Mouse (Mus musculus) MN1 (cell line): Measurements from ENCODE around the gene Sccpdh.
"Not testable (repeated sequence)": the region's sequence is repeated elsewhere in the genome, so short reads cannot be mapped to it uniquely, and the experiment has no call there.

ENCODE experiments used
- DNase-seq: peaks from one replicate; pipeline ENCODE4 v3.0.0-alpha.2; 2016; ENCODE audit warnings: low spot score

Gene Sccpdh

GRCm38 (mm10) chr1:179668013-179668805 lies at the start of gene Sccpdh:
TSS of gene Sccpdh (plus strand) at chr1:179668210.
- DNase-seq = peak; percentile 92

GRCm38 (mm10) chr1:179622665-179623064 lies 45.3 kb upstream of the Sccpdh start:
- DNase-seq = no peak

- DNase-seq = no peak
Observed at GRCm38 (mm10) chr1:179623657-179624056, 44.4 kb upstream of the Sccpdh start.

GRCm38 (mm10) chr1:179624354-179624753 lies 43.7 kb upstream of the Sccpdh start:
- peak; percentile 64 for DNase-seq

- no peak for DNase-seq
Observed at GRCm38 (mm10) chr1:179627855-179628254, 40.2 kb upstream of the Sccpdh start.

GRCm38 (mm10) chr1:179628438-179629106 lies 39.4 kb upstream of the Sccpdh start:
- no peak for DNase-seq

GRCm38 (mm10) chr1:179629276-179629675 lies 38.7 kb upstream of the Sccpdh start:
- no peak for DNase-seq

GRCm38 (mm10) chr1:179632746-179633413 lies 35.1 kb upstream of the Sccpdh start:
- no peak for DNase-seq

- no peak for DNase-seq
Observed at GRCm38 (mm10) chr1:179633414-179633752, 34.6 kb upstream of the Sccpdh start.

GRCm38 (mm10) chr1:179634159-179634558 lies 33.9 kb upstream of the Sccpdh start:
- no peak for DNase-seq

GRCm38 (mm10) chr1:179642726-179643125 lies 25.3 kb upstream of the Sccpdh start:
- DNase-seq = no peak

- no peak for DNase-seq
Observed at GRCm38 (mm10) chr1:179644151-179644550, 23.9 kb upstream of the Sccpdh start.

GRCm38 (mm10) chr1:179645101-179645979 lies 22.7 kb upstream of the Sccpdh start:
- DNase-seq = peak; percentile 90

GRCm38 (mm10) chr1:179645980-179646268 lies 22.1 kb upstream of the Sccpdh start:
- no peak for DNase-seq

GRCm38 (mm10) chr1:179648678-179649077 lies 19.3 kb upstream of the Sccpdh start:
- not testable (repeated sequence) for DNase-seq

- DNase-seq = no peak
Observed at GRCm38 (mm10) chr1:179649324-179649723, 18.7 kb upstream of the Sccpdh start.

- no peak for DNase-seq
Observed at GRCm38 (mm10) chr1:179650284-179650683, 17.7 kb upstream of the Sccpdh start.

- DNase-seq = no peak
Observed at GRCm38 (mm10) chr1:179651224-179651623, 16.8 kb upstream of the Sccpdh start.

GRCm38 (mm10) chr1:179663065-179663464 lies 4.9 kb upstream of the Sccpdh start:
- DNase-seq = no peak

GRCm38 (mm10) chr1:179664309-179664930 lies 3.6 kb upstream of the Sccpdh start:
- DNase-seq = no peak

GRCm38 (mm10) chr1:179666971-179667370 lies 1.0 kb upstream of the Sccpdh start:
- no peak for DNase-seq

GRCm38 (mm10) chr1:179667450-179667849 lies 560 bp upstream of the Sccpdh start:
- DNase-seq = no peak
